Mouse (Mus musculus): Measurements from ENCODE around the gene Cyp2ab1.

DNA sequence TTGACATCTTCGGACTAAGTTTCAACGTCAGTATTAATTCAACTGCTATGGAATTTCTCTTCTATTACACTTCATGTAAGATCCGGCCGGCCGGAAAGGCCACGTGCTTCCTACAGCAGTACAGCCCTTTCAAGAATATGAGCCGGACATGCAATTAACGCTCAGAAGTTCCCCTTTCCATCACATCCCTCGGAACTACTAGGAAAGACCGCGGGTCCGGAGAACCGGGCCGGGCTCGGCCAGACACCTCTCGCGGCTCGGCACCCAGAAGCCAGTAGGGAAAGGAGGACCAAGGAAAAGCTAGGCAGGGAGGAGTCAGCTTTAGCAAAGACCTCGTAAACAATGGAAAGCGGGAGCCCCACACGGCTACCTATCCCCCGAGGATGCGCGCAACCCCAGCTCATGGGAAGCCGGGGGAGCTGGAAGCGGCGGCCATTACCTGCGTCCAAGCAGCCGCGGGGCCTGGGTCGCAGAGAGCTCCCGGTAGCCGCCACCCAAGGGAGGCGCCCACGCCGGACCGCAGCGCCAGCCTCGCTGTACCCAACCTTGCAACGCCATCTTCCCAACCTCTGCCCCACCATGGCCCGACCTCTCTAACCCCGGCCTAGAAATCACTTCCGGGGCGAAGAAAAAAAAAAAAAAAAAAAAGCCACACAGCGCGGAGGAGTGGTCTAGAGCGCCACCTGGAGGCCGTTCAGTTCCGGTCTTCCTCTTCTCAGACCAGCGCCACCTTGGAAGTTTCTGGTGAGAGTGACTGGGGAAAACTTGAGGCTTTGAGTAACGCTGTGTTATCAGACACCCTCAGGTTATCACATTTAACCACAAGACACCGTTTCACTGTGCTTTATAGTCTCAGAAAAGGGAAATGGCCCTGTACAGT, 23.2 kb downstream of the Cyp2ab1 start, which contains the start of gene Parl:
- TF ChIP-seq CTCF (IDR thresholded peaks at IDR 0.05; ENCODE audit: low read depth, low read length) (peak; percentile 87), POLR2A (IDR thresholded peaks at IDR 0.05; ENCODE audit: extremely low read depth, insufficient read depth, low read length) (0 out of 2 replicates have a peak, but pooled peaks have one; percentile 28)
